Mouse (Mus musculus) cerebral cortex, adult 2 months (tissue): Measurements from ENCODE around the gene Bscl2.

Source experiments
- WGBS: fragments of 180-500 bp; shearing (Covaris S2); methylation state at CpG from one replicate; pipeline ENCODE4 v1.1.7; 2018; 5-methylcytosine and 5-hydroxymethylcytosine counted together

Bscl2 gene

GRCm38 (mm10) chr19:8831262-8831661 lies 6.0 kb upstream of the Bscl2 start:
- WGBS = 65% methylated on average over 11 of the region's 11 CpGs

GRCm38 (mm10) chr19:8832971-8833370 lies 4.3 kb upstream of the Bscl2 start:
- WGBS = 57% methylated on average over 4 of the region's 4 CpGs

DNA sequence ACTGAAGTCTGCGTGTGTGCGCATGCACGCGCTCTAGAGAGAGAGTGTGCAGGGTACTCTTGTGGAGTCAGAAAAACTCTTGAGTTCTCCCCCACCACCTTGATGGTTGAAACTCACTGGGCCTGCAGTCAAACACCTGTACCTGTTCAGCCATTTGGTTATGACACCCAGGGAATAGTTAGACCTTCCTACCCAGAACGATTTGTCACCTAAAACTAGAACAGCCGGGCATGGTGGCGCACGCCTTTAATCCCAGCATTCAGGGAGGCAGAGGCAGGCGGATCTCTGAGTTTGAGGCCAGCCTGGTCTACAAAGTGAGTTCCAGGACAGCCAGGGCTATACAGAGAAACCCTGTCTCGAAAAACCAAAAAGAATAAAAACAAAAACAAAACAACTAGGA lies 940 bp upstream of the Bscl2 start:
- WGBS = 93% methylated on average over 10 of the region's 10 CpGs

GRCm38 (mm10) chr19:8838041-8838730 lies 919 bp downstream of the Bscl2 start:
- 7% methylated on average over 15 of the region's 15 CpGs for WGBS

DNA sequence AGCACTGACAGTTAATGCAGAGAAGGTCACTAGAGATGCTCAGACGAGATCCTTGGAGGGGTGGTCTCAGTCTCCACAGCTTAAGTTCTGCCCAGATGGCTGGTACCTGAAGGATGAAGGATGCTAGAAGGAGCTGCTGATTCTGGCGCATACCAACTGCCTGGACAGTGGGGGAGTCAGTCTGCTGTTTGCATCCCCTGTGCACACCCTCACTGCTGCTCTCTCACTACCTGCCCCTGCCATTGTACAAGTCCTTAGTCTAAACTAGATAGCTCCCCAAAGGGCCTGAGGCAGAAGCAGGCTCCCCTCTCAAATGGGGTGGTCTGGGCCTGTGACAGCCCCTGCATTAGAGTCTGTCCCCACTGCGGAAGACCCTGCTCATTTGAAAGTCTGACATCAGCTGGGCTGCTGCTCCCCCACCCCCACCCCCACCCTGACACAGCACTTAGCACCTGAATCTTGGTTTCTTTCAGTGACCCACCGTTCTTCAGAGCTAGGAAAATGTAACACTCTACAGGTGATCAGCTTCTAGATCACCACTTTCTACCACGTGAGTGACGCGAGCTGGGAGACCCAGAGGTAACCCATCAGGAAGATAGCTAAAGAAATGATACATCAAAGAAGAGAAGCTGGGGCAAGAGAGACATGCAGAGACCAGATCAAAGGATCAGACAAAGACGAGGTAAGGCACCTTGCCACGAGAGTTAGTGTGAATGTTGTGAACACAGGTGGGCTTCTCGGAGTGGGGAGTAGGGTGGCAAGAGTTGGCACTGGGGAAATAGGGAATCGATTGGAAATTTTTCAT lies 2.0 kb downstream of the Bscl2 start, which contains the start of gene Gng3:
Gene Gng3, minus strand, starts transcription at position 92 of the 805 bp plus-strand sequence.
- 35% methylated on average over 11 of the region's 11 CpGs for WGBS

- 11% methylated on average over 29 of the region's 29 CpGs for WGBS
Measured at GRCm38 (mm10) chr19:8839908-8840791, 2.9 kb downstream of the Bscl2 start.

- 66% methylated on average over 7 of the region's 7 CpGs for WGBS
Measured at GRCm38 (mm10) chr19:8841012-8841411, 3.7 kb downstream of the Bscl2 start.

DNA sequence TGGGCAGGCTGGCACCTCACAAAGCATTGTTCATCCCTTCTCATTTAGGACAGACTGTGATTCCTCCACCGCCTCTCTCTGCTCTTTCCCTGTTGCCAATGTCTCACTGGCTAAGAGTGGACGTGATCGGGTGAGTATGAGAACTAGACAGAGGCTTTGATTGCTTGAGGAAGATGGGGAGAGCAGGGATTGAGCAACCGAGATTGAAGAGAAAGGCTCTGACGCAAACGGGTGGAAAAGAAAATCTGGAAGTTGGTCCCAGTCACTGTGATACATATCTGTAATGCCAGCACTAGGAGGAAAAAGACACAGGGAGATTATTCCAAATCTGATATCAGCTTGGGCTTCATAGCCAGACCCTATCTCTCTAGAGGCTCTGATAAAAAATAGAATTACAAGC lies 5.7 kb downstream of the Bscl2 start:
- 72% methylated on average over 6 of the region's 6 CpGs for WGBS

- WGBS = 34% methylated on average over 5 of the region's 5 CpGs
Measured at GRCm38 (mm10) chr19:8844371-8845129, 7.3 kb downstream of the Bscl2 start.

- 84% methylated on average over 5 of the region's 5 CpGs for WGBS
Measured at GRCm38 (mm10) chr19:8848356-8848755, 11.1 kb downstream of the Bscl2 start.

- WGBS = 23% methylated on average over 7 of the region's 7 CpGs
Measured at GRCm38 (mm10) chr19:8850402-8850901, 13.2 kb downstream of the Bscl2 start, which contains the start of gene Lrrn4cl. Gene Lrrn4cl (plus strand): TSS chr19:8850768.

DNA sequence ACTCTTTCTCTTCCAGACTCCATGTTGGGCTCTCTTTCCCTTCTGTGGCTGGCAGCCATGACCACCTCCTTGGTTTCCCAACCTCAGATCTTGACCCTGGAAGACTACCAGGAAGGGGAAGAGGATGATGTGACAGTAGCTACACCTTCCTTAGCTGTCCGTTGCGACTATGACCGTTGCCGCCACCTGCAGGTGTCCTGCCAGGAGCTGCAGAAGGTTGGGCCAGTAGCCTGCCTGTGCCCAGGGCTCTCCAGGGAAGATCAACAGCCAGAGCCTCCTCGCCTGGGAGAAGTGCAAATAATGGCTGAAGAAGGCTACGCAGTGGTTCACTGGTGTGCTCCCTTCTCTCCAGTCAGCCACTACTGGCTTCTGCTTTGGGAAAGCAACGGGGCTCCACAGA lies 14.4 kb downstream of the Bscl2 start:
- 70% methylated on average over 7 of the region's 7 CpGs for WGBS

GRCm38 (mm10) chr19:8852236-8852928 lies 15.1 kb downstream of the Bscl2 start:
- 40% methylated on average over 10 of the region's 10 CpGs for WGBS

DNA sequence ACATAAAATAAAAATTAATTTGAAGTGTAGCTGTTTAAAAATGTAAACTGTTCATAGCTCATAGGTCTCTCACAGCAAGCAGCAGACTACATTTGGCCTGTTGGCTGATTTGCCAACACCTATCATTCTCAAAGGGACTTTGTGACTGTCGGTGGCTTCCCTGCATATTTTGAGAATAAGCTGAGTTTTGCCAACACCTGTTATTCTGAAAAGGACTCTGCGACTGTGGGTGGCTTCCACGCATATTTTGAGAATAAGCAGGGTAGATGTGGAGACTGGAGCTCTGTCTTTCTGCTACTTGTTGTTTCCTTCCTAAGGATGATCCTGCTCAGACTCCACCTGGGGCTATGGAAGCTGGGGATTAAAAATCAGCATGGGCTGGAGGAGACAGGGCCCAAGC lies 15.8 kb downstream of the Bscl2 start:
- WGBS = 36% methylated on average over 3 of the region's 3 CpGs

DNA sequence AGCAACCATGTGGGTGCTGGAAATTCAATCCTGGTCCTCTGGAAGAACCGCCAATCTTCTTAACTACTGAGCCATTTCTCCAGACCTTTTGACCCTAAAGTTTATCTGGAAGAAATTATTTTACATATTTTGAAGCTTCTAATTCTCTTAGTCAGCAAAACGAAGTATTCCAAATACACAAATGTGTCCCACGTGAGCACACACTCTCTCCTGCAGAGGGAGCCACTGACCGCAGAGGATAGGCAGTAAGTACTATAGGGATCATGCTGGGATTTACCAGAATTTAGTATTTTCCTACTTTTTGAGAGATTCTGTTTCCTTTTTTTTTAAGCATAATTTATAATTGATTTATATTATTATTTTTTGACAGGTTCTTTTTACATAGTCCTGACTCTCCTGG lies 20.4 kb downstream of the Bscl2 start:
- WGBS = 35% methylated on average over 4 of the region's 4 CpGs

GRCm38 (mm10) chr19:8859018-8859417 lies 21.8 kb downstream of the Bscl2 start:
- WGBS = 6% methylated on average over 1 of the region's 1 CpGs

GRCm38 (mm10) chr19:8864265-8864664 lies 27.0 kb downstream of the Bscl2 start:
- WGBS = 52% methylated on average over 6 of the region's 6 CpGs

DNA sequence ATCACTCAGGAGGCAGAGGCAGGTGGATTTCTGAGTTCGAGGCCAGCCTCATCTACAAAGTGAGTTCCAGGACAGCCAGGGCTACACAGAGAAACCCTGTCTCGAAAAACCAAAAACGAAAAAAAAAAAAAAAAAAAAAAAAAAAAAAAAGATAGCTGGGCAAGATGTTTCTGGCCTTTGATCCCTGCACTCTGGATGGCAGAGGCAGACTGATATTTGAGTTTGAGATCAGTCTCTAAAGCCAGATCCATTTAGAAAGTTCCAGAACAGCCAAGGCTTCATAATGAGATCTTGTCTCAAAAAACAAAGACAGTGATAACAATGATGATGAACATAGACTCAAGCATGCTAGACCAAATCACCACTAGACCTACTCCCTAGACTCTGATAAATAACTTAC lies 33.1 kb downstream of the Bscl2 start:
- 77% methylated on average over 3 of the region's 3 CpGs for WGBS

GRCm38 (mm10) chr19:8870838-8871237 lies 33.6 kb downstream of the Bscl2 start:
- 30% methylated on average over 9 of the region's 9 CpGs for WGBS
